Mouse (Mus musculus) liver, embryonic 12.5 days (tissue): ENCODE measurements around the gene Ncbp3. TPM values are rescaled to one million over a fixed set of nuclear protein-coding genes. Genes with fewer than 3 reads are reported as not detected.

Experiments used
- ATAC-seq: fragments of 200-750 bp; cut with Nextera tagmentation; 2 replicates; pipeline ENCODE4 v1.8.0; 2017; ENCODE audit warnings: moderate number of reproducible peaks, mild to moderate bottlenecking, moderate library complexity
- H3K27ac ChIP-seq: fragments of 300-500 bp; sonication (generic); 2 replicates; pipeline ENCODE4 v1.5.1; 2016; ENCODE audit warnings: mild to moderate bottlenecking
- H3K27me3 ChIP-seq: fragments of 300-500 bp; sonication (generic); replicated peaks from 2 replicates; pipeline ENCODE4 v1.6.1; 2016; ENCODE audit warnings: mild to moderate bottlenecking, moderate library complexity
- H3K36me3 ChIP-seq: fragments of 300-500 bp; sonication (generic); 2 replicates; pipeline ENCODE4 v1.6.1; 2016; ENCODE audit warnings: mild to moderate bottlenecking, moderate library complexity
- H3K4me1 ChIP-seq: fragments of 300-500 bp; sonication (generic); 2 replicates; pipeline ENCODE4 v1.6.1; 2016
- H3K4me2 ChIP-seq: fragments of 300-500 bp; sonication (generic); 2 replicates; pipeline ENCODE4 v1.6.1; 2016; ENCODE audit warnings: mild to moderate bottlenecking, moderate library complexity
- H3K4me3 ChIP-seq: fragments of 300-500 bp; sonication (generic); 2 replicates; pipeline ENCODE4 v1.5.1; 2016; ENCODE audit warnings: mild to moderate bottlenecking, moderate library complexity
- H3K9ac ChIP-seq: fragments of 300-500 bp; sonication (generic); 2 replicates; pipeline ENCODE4 v1.6.1; 2016; ENCODE audit warnings: mild to moderate bottlenecking, moderate library complexity
- H3K9me3 ChIP-seq: fragments of 300-500 bp; sonication (generic); replicated peaks from 2 replicates; pipeline ENCODE4 v1.6.1; 2016; ENCODE audit warnings: mild to moderate bottlenecking, moderate library complexity
- WGBS: fragments of 180-500 bp; shearing (Covaris S2); methylation state at CpG from one replicate; pipeline ENCODE4 v1.1.7; 2016; ENCODE audit not compliant: insufficient replicate concordance; 5-methylcytosine and 5-hydroxymethylcytosine counted together
- polyA plus RNA-seq: library from polyadenylated mRNA; unstranded; fragments of >200 nt; fragmentation: Nextera tagmentation; extraction: Ambion mirVana; gene quantifications from 2 replicates; pipeline ENCODE4 v1.2.1, GENCODE M21; 2016

Ncbp3 gene
- polyA plus RNA-seq, 1 experiment from 2014 or later = 7.9 TPM

DNA sequence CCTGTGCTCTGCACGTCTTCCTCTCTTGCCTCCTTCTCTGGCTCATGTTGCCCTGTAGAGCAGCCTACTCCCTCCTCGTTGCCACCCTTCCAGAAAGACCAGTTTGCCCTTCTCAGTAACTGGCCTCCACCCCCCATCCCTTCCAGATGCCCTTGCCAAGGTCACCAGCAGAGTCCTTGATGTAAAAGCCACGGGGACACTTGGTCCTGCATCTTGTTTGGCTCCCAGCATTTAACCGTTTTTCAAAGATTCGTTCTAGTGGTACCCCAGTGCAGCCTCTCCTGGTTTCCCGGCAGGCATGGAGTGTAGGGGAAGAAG is 31.5 kb upstream of the Ncbp3 start:
- Histone ChIP-seq H3K36me3 (no peaks in the 10 kb centered on the region), H3K9me3 (no peaks in the 10 kb centered on the region), H3K27me3 (peaks cover 44% of the 10 kb centered on the region), H3K4me2 (no peak overlapping the region), H3K9ac (no peak overlapping the region), H3K4me3 (no peak overlapping the region), H3K4me1 (peaks cover 18% of the 10 kb centered on the region), H3K27ac (no peak overlapping the region)
- 67% methylated on average over 6 of the region's 6 CpGs for whole genome bisulfite sequencing
- no peak for ATAC-seq

DNA sequence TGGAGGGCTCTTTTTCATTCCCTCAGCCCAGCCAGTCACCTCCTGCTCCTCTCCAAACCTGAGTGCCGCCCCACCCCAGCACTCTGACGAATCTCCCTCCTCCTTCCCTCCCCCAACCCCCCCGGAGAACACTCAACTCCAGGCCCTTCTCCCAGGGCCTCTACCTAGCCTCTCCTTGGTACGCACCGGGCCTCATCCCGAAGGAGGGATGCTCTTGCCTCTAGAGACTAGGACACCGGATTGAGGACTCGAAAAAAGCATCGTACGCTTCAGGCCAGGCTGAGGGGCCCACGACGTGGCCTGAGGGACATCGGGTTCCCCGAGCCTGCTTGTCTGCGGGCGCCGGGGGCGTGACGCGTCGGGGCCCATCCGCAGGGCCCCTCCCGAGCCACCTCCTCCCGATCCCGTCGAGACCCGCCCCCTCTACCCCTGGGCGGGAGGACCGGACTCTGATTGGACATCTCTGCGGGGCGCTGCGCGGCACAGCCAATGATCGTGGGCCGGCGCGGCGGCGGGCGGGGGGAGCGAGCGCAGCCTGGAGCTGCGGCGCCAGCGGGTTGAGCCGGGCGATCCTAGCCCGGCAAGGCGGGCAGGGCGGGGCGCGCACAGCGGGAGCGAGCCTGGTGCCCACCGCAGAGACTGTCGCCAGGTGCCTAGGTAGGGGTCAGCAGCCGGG is 29.0 kb upstream of the Ncbp3 start, which contains the start of gene Camkk1:
Camkk1 (plus strand) TSS at position 538 of the 676 bp plus-strand sequence.
- Histone ChIP-seq H3K9me3 (no peaks in the 10 kb centered on the region), H3K27me3 (peaks cover 56% of the 10 kb centered on the region), H3K4me2 (peak within 1 kb of the TSS; percentile 92), H3K4me3 (peak within 1 kb of the TSS; percentile 61), H3K9ac (peak within 1 kb of the TSS; percentile 55), H3K36me3 (no peaks in the 10 kb centered on the region), H3K27ac (no peak within 1 kb of the TSS), H3K4me1 (peaks cover 18% of the 10 kb centered on the region)
- peak; percentile 96 for ATAC-seq
- WGBS = 2% methylated on average over 57 of the region's 57 CpGs

DNA sequence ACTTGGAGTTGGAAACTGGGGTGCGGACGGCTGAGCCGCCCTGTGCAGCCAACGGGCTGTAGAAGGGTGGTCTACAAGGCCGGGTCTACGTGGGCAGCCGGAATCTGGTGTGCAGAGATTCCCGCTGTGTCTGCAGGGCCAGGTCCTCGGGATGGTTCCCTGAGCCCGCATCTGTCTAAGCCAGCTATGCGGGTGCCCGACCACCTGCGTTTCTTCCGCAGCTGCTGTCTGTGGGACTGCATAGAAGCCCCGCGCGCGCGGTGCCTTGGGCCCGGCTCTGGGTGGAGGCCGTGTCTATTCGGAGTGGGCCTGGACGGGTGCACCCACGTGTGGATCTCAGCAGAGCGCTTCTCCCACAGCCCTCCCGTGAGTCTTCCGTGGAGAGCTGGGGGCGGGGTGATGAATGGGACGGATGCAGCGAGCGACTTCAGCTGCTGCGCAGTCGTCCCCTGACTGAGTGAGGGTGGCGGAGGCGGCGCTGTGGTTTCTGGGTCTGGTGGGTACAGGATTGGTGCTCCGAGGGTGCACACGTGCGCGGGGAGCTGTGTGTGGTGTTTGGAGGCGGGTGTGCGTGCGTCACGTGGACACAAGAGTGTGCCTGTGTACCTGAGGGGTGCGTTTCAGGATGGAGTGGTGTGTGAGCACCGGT is 28.3 kb upstream of the Ncbp3 start:
- Histone ChIP-seq H3K4me1 (peaks cover 22% of the 10 kb centered on the region), H3K27ac (no peak overlapping the region), H3K4me2 (peak overlapping the region; percentile 92), H3K9ac (peak overlapping the region; percentile 55), H3K9me3 (no peaks in the 10 kb centered on the region), H3K27me3 (peaks cover 56% of the 10 kb centered on the region), H3K4me3 (peak overlapping the region; percentile 61), H3K36me3 (no peaks in the 10 kb centered on the region)
- WGBS = 3% methylated on average over 46 of the region's 46 CpGs
- peak; percentile 30 for ATAC-seq

DNA sequence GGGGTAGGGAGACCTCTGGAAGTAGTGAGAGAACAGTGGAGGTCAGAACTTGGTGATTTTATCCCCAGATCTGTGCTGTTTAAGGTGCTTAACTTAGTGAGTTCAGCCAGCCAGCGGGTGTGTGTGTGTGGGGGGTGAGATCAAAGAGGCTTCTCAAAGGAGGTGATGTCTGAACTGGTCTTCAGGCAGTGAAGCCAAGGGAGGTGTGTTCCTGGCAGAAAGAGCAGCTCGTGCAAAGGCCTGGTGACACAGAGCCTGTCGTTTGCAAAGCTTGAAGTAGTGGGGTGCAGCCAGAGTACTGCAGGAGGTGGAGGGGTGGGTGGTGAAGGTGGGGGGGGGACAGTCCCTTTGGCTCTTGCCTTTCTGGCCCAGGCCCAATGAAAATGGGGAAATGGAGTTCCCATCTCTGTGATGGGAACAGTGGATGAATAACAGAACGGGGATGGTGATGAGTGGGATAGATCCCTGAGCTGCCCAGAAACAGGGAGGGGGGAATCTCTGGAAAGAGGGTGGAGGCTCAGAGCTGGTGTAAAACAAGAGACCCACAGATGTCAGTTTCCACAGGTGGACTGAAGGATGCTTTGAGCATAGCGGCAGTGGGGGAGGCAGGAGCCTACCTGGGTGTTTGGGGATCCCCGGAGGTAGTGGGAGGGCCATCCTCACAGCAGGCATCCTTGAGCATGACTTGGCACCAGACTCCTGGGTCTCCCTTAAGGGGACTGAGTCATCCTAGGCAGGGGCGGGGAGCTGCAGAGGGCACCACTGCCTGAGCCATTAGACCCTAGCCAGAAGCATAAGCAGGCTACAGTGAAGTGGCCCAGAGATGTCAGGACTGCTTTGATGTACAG is 26.4 kb upstream of the Ncbp3 start:
- Histone ChIP-seq H3K4me1 (peaks cover 37% of the 10 kb centered on the region), H3K36me3 (no peaks in the 10 kb centered on the region), H3K9me3 (no peaks in the 10 kb centered on the region), H3K27me3 (peaks cover 56% of the 10 kb centered on the region), H3K9ac (no peak overlapping the region), H3K27ac (no peak overlapping the region), H3K4me3 (no peak overlapping the region), H3K4me2 (no peak overlapping the region)
- 56% methylated on average over 7 of the region's 7 CpGs for WGBS
- no peak for ATAC-seq

DNA sequence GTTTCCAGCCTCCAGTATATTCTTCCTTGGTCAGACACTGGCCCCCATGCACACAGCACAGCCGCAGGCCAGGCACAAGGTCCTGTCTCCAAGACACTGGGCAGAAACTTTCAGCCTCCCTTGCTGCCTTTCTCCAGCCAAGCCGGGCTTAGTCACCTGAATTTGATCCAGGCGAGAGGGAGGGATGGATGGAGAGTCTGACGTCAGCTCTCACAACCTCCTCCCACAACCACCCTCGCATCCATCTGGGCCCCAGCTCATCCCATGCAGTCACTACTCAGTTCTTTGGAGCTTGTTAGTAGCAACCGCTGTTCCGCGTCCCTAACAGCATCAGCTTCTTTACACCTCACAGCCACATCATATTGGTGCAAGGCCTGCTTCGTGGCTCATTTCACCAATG is 24.5 kb upstream of the Ncbp3 start:
- no peaks in the 10 kb centered on the region for H3K9me3 ChIP-seq
- no peak overlapping the region for H3K4me2 ChIP-seq
- 72% methylated on average over 9 of the region's 9 CpGs for WGBS
- no peak for ATAC-seq
- peaks cover 36% of the 10 kb centered on the region for H3K4me1 ChIP-seq
- no peak overlapping the region for H3K27ac ChIP-seq
- no peak overlapping the region for H3K9ac ChIP-seq
- H3K36me3 ChIP-seq = no peaks in the 10 kb centered on the region
- peaks cover 41% of the 10 kb centered on the region for H3K27me3 ChIP-seq
- H3K4me3 ChIP-seq = no peak overlapping the region

DNA sequence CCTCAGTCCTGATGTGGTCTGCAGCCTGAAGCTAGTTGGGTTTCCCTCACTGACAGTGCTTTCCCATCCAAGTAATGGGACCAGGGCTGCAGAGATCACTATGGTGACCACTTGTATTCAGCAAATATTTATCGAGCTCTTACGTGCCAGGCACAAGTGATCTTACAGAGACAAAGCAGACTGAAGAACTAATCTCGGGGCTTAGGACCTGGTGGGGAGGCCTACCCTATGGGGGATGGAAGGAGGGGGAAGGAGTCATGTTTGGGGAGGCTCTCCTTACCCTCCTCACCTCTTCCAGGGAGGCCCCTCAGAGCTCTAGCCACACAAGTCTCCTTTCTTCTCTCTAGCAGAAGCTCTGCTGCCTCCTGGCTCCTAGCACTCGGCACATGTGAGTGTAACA is 23.8 kb upstream of the Ncbp3 start:
- H3K27ac ChIP-seq = no peak overlapping the region
- H3K27me3 ChIP-seq = peaks cover 34% of the 10 kb centered on the region
- no peak for ATAC-seq
- WGBS = 51% methylated on average over 4 of the region's 4 CpGs
- no peak overlapping the region for H3K9ac ChIP-seq
- H3K4me1 ChIP-seq = peaks cover 29% of the 10 kb centered on the region
- H3K9me3 ChIP-seq = no peaks in the 10 kb centered on the region
- H3K36me3 ChIP-seq = no peaks in the 10 kb centered on the region
- H3K4me3 ChIP-seq = no peak overlapping the region
- H3K4me2 ChIP-seq = peak overlapping the region; percentile 32; the same call in 1 of the 2 replicates

DNA sequence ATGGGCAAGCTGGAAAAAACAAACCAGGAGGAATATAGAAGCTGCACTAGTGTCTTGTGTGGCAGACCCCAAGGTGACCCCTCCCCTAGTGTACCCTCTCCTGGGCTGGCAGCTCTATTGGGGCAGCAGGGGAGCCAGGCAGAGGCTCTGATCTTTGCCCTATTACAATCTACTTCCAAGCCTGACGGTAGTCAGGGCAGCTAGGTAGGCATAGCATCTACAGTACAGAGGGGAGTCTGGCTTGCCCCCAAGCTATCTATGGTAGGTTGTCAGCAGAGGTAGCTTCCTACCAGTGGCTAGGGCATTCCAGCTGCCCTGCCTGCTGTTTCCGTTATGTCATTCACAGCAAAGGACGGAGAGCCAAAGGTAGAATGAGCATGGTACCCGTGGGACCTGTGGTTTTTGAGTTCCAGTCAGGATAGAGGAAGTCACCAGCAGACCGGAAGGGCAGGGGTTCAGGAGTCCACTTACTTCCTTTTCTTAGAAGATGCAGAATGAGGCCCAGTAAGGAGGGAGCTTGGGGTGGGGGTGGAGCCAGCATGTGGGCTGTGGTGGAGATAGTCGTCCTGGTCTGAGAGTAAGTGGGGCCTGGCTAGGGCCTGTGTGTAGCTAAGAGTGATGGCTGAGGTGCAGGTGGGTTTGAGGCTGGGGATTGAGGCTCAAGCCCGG is 23.2 kb upstream of the Ncbp3 start:
- Histone ChIP-seq H3K4me3 (no peak overlapping the region), H3K4me1 (peaks cover 24% of the 10 kb centered on the region), H3K9ac (no peak overlapping the region), H3K36me3 (no peaks in the 10 kb centered on the region), H3K27ac (no peak overlapping the region), H3K9me3 (no peaks in the 10 kb centered on the region), H3K4me2 (peak overlapping the region; percentile 32), H3K27me3 (peaks cover 29% of the 10 kb centered on the region)
- peak; percentile 57 for ATAC-seq
- WGBS = 21% methylated on average over 7 of the region's 7 CpGs

DNA sequence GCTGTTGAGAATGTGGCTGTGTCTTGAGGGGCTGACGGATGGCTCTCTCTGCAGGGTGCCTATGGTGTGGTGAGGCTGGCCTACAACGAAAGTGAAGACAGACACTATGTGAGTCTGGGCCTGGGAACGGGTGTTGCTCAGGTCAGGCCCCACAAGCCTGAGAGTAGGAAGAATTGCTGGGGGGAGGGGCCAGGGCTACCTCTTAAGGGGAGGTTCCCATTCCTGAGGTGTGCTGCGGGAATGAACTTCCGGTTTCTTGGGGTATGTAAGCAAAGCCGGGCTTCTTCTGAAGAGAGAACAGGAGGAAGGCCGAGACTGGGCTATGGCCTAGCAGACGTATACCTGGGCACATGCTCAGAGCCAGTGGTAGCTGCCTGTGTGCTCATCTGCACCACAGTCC is 20.6 kb upstream of the Ncbp3 start:
- Histone ChIP-seq H3K4me2 (no peak overlapping the region), H3K9me3 (no peaks in the 10 kb centered on the region), H3K27ac (no peak overlapping the region), H3K36me3 (no peaks in the 10 kb centered on the region), H3K4me3 (no peak overlapping the region), H3K9ac (no peak overlapping the region), H3K27me3 (peaks cover 3% of the 10 kb centered on the region), H3K4me1 (peaks cover 27% of the 10 kb centered on the region)
- ATAC-seq = no peak
- WGBS = 40% methylated on average over 8 of the region's 8 CpGs

DNA sequence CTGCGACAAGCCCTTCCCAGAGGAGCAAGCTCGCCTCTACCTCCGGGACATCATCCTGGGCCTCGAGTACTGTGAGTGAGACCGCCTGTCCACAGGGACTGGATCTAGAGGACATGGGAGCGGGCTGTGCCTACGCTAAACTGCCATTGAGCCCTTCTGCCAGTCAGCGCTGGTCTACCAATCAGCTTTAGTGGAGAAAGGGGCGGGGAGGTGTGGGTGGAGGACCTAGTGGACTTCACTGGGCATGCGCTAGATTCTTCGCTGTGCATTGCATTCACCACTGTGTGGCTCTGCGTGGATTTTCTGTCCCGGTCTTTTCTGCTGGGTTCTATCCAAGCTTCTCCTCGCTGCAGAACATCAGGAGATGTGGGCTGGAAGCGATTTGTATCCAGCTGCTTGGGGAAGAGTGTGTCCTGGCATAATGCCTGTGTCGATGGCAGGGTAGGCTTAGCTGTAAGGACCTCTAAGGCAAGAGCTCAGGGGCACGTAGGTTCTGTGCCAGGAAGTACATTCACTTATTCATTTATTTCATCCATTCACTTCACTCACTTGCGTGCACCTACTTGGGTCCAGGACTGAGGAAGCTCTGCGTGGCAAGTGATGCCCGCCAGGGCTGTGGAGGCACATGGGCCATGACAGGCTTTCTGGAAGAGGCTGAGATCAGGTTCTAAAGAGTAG is 16.6 kb upstream of the Ncbp3 start:
- 38% methylated on average over 20 of the region's 20 CpGs for WGBS
- Histone ChIP-seq H3K4me2 (peak overlapping the region; percentile 67), H3K4me1 (peaks cover 8% of the 10 kb centered on the region; the same call in 1 of the 2 replicates), H3K27me3 (no peaks in the 10 kb centered on the region), H3K9ac (0 out of 2 replicates have a peak overlapping the region, but pooled peaks have one; percentile 36), H3K9me3 (no peaks in the 10 kb centered on the region), H3K27ac (no peak overlapping the region), H3K4me3 (peak overlapping the region; percentile 25), H3K36me3 (no peaks in the 10 kb centered on the region)
- ATAC-seq = peak; percentile 85

DNA sequence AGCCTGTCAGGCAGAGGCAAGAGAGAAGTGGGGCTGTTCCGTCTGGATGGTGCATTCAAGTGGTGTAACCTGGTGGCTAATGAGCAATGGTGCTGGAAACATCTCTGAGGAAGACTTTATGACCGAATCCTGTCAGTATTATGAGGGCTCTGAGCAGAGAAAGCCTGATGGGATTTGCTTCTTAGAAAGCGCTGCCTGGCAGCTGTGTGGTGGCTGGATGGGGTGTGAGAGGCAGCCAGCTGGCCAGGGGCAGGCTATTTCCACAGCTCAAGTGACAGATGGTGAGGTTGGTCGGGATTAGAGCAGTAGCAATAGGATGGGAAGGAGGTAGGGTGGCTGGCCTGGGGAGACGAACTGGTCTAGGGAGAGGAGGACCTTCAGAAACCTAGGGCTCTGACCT is 16.0 kb upstream of the Ncbp3 start:
- Histone ChIP-seq H3K4me3 (no peak overlapping the region), H3K27ac (no peak overlapping the region), H3K36me3 (no peaks in the 10 kb centered on the region), H3K4me2 (peak overlapping the region; percentile 67), H3K9me3 (no peaks in the 10 kb centered on the region), H3K4me1 (peaks cover 8% of the 10 kb centered on the region; the same call in 1 of the 2 replicates), H3K27me3 (no peaks in the 10 kb centered on the region), H3K9ac (no peak overlapping the region)
- WGBS = 72% methylated on average over 5 of the region's 5 CpGs
- no peak for ATAC-seq

DNA sequence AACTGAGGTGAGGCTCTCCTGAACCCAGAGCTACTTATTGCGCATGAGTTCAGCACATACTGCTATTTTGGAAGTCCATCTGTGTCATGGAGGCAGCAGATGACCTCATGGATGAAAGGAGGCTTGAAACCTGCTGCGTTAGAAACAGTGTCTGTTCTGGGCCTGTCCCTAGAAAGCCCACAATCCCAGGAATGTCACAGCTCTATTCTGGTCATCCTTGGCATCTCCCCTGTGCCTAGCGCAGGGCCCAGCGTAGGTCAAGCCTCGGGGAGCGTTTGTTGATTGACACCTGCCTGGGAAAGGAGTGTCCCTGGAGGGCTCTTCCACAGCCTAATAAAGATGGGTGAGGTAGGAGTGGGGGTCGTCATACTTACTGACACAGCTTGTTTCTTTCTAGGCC is 11.5 kb upstream of the Ncbp3 start:
- H3K4me3 ChIP-seq = no peak overlapping the region
- no peak for ATAC-seq
- WGBS = 75% methylated on average over 7 of the region's 7 CpGs

More for the DNA sequence above, 11.5 kb upstream of the Ncbp3 start:
- Histone ChIP-seq H3K36me3 (no peaks in the 10 kb centered on the region), H3K27ac (no peak overlapping the region), H3K9ac (no peak overlapping the region), H3K4me2 (no peak overlapping the region), H3K4me1 (peaks cover 3% of the 10 kb centered on the region; the same call in 1 of the 2 replicates), H3K9me3 (no peaks in the 10 kb centered on the region), H3K27me3 (no peaks in the 10 kb centered on the region)
